Mouse (Mus musculus) heart, postnatal 0 days (tissue): Measurements from ENCODE around the gene Senp8. TPM values are rescaled to one million over a fixed set of nuclear protein-coding genes. Genes with fewer than 3 reads are reported as not detected.
A peak's percentile ranks its signal among the peaks of the same experiment; 100 is the strongest.

Source experiments
- ATAC-seq: fragments of 200-750 bp; cut with Nextera tagmentation; 2 replicates; pipeline ENCODE4 v1.8.0; 2017; ENCODE audit warnings: low read depth, moderate number of reproducible peaks, moderate library complexity; ENCODE audit not compliant: insufficient read depth
- DNase-seq: peaks from one replicate; pipeline ENCODE4 v3.0.0-alpha.2; 2016; ENCODE audit warnings: low spot score
- H3K27ac ChIP-seq: fragments of 300-500 bp; sonication (generic); 2 replicates; pipeline ENCODE4 v1.5.1; 2014; ENCODE audit warnings: low read depth, mild to moderate bottlenecking
- H3K27me3 ChIP-seq: fragments of 300-500 bp; sonication (generic); 2 replicates; pipeline ENCODE4 v1.6.1; 2014; ENCODE audit warnings: low read length, mixed read lengths; ENCODE audit not compliant: control insufficient read depth, insufficient read depth
- H3K36me3 ChIP-seq: fragments of 300-500 bp; sonication (generic); replicated peaks from 2 replicates; pipeline ENCODE4 v1.6.1; 2014; ENCODE audit warnings: low read length, mixed read lengths; ENCODE audit not compliant: control insufficient read depth, insufficient read depth
- H3K4me1 ChIP-seq: fragments of 300-500 bp; sonication (generic); 2 replicates; pipeline ENCODE4 v1.6.1; 2014; ENCODE audit warnings: antibody characterized with exemption; ENCODE audit not compliant: control insufficient read depth, insufficient read depth
- H3K4me2 ChIP-seq: fragments of 300-500 bp; sonication (generic); 2 replicates; pipeline ENCODE4 v1.6.1; 2014; ENCODE audit warnings: low read depth, mild to moderate bottlenecking, low read length, moderate library complexity
- H3K4me3 ChIP-seq: fragments of 300-500 bp; sonication (generic); 2 replicates; pipeline ENCODE4 v1.5.1; 2014; ENCODE audit warnings: low read depth, low read length
- H3K9ac ChIP-seq: fragments of 300-500 bp; sonication (generic); replicated peaks from 2 replicates; pipeline ENCODE4 v1.6.1; 2014; ENCODE audit warnings: low read depth, low read length, mixed read lengths
- H3K9me3 ChIP-seq: fragments of 300-500 bp; sonication (generic); replicated peaks from 2 replicates; pipeline ENCODE4 v1.6.1; 2016; ENCODE audit warnings: low read length; ENCODE audit not compliant: control insufficient read depth
- CTCF ChIP-seq: IDR thresholded peaks from 2 replicates; pipeline ENCODE4 v1.5.1; 2016; ENCODE audit warnings: antibody characterized with exemption, control low read depth, low read depth
- EP300 ChIP-seq: IDR thresholded peaks from 2 replicates; pipeline ENCODE4 v1.6.1; 2016; ENCODE audit warnings: antibody characterized with exemption, low read depth
- whole genome bisulfite sequencing: fragments of 180-500 bp; shearing (Covaris S2); extraction: QIAGEN DNeasy Blood & Tissue Kit; methylation state at CpG from one replicate; pipeline ENCODE4 v1.1.7; 2014; 5-methylcytosine and 5-hydroxymethylcytosine counted together
- polyA plus RNA-seq: library from polyadenylated mRNA; unstranded; fragments of >200 nt; fragmentation: Nextera tagmentation; extraction: Ambion mirVana; gene quantifications from 2 replicates; pipeline ENCODE4 v1.2.1, GENCODE M21; 2015
- total RNA-seq: library from RNA; depleted of rRNA; stranded (reverse); fragments of >200 nt; gene quantifications from 2 replicates; pipeline ENCODE4 v1.2.3, GENCODE M21; 2014; ENCODE audit warnings: low replicate concordance

Senp8 gene
- total and polyA plus RNA-seq, 2 experiments from 2014 or later = 5.2 to 8.7 TPM

DNA sequence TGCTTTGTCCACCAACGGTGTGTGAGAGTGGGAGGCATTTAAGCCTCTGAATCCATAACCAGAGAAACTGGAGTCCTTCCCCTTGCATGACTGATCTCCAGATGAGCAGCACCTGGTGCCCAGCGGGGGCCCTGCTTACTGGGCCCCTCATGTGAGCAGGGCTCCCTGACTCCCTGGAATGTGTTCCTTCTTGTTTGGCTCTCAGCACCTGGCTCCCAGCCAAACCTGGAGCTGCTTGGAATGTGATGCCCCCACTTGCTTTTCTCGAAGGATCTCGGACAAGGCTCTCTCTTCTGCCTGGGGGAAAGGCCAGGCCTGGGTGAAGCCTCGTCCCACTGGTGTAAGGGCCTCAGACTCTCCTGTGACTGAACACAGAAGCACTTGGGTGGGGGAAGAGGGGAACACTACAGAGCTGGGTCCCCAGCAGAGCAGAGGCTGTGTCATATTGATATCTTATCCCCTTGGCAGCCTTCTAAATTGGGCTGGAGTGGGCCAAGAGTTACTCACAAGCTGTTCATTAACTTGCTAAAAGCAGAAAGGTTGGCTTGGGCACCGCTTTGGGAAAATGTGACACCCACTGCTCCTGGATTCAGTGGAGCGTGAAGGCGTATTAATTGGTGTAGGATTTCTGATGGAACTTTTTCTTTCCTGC, 26.6 kb downstream of the Senp8 start:
- no peak overlapping the region for H3K4me3 ChIP-seq
- WGBS = 35% methylated on average over 8 of the region's 8 CpGs
- H3K27ac ChIP-seq = peak overlapping the region; percentile 39; the same call in 1 of the 2 replicates
- peak; percentile 33; the same call in 1 of the 2 replicates for ATAC-seq
- H3K36me3 ChIP-seq = no peaks in the 10 kb centered on the region
- DNase-seq = no peak
- peaks cover 4% of the 10 kb centered on the region; the same call in 1 of the 2 replicates for H3K9me3 ChIP-seq
- TF ChIP-seq EP300 (no peak), CTCF (no peak)
- H3K4me1 ChIP-seq = peaks cover 11% of the 10 kb centered on the region
- no peak overlapping the region for H3K9ac ChIP-seq
- H3K4me2 ChIP-seq = no peak overlapping the region
- no peaks in the 10 kb centered on the region for H3K27me3 ChIP-seq

GRCm38 (mm10) chr9:59723096-59723657, 27.3 kb downstream of the Senp8 start:
- peak; percentile 94 for DNase-seq
- Histone ChIP-seq H3K9me3 (peaks cover 4% of the 10 kb centered on the region; the same call in 1 of the 2 replicates), H3K4me1 (peaks cover 11% of the 10 kb centered on the region), H3K9ac (no peak overlapping the region), H3K27me3 (no peaks in the 10 kb centered on the region), H3K4me2 (peak overlapping the region; percentile 55), H3K36me3 (no peaks in the 10 kb centered on the region), H3K27ac (no peak overlapping the region; the same call in 1 of the 2 replicates), H3K4me3 (peak overlapping the region; percentile 26)
- TF ChIP-seq CTCF (peak; percentile 93), EP300 (no peak)
- WGBS = 9% methylated on average over 10 of the region's 10 CpGs
- ATAC-seq = peak; percentile 70; the same call in 1 of the 2 replicates

DNA sequence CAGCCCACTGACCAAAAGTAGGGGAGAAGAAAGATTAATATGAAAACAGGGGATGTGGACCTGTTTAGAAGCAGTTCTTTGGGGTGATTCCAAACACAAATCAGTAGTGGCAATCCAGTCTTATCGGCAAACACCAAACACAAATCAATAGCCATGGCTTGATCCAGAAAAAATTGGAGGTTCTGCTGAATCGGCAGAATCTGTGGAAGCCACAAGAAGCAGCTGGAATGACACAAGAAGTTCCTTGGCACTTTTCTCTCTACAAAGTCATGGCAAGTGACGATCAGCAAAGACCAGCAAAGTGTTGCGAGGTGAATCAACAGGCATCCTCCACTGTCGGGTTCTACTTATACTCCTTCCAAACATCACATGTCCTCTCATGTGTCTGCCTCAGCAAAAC, 29.4 kb downstream of the Senp8 start:
- Histone ChIP-seq H3K4me1 (peaks cover 11% of the 10 kb centered on the region), H3K9ac (no peak overlapping the region), H3K4me3 (no peak overlapping the region), H3K27ac (no peak overlapping the region), H3K4me2 (no peak overlapping the region), H3K27me3 (no peaks in the 10 kb centered on the region), H3K9me3 (peaks cover 4% of the 10 kb centered on the region; the same call in 1 of the 2 replicates), H3K36me3 (no peaks in the 10 kb centered on the region)
- WGBS = 66% methylated on average over 5 of the region's 5 CpGs
- no peak for TF ChIP-seq CTCF
- no peak for TF ChIP-seq EP300
- no peak for ATAC-seq
- DNase-seq = no peak

DNA sequence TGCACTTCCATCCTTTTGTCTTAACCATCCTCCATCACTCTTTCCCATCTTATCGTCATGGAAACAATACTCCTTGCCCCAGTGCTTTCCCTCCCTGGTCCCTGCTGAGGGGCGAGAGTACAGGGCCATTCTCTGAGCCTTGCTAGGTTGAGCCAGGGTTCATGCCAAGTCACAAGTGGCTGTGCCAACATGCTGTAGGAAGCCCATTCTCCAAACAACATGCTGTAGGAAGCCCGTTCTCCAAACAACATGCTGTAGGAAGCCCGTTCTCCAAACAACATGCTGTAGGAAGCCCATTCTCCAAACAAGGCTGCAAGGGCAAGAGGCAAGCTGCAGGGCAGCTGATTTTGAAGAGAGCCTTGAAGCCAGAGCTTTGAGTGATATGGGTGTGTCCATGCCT, 32.3 kb downstream of the Senp8 start:
- Histone ChIP-seq H3K4me1 (0 out of 2 replicates have a peak, but pooled peaks cover under 1% of the 10 kb centered on the region), H3K4me3 (no peak overlapping the region), H3K9ac (no peak overlapping the region), H3K4me2 (no peak overlapping the region), H3K27me3 (no peaks in the 10 kb centered on the region), H3K27ac (no peak overlapping the region), H3K9me3 (peaks cover 4% of the 10 kb centered on the region; the same call in 1 of the 2 replicates), H3K36me3 (no peaks in the 10 kb centered on the region)
- ATAC-seq (no peak), DNase-seq (no peak)
- TF ChIP-seq EP300 (no peak), CTCF (no peak)
- WGBS = 81% methylated on average over 4 of the region's 4 CpGs

DNA sequence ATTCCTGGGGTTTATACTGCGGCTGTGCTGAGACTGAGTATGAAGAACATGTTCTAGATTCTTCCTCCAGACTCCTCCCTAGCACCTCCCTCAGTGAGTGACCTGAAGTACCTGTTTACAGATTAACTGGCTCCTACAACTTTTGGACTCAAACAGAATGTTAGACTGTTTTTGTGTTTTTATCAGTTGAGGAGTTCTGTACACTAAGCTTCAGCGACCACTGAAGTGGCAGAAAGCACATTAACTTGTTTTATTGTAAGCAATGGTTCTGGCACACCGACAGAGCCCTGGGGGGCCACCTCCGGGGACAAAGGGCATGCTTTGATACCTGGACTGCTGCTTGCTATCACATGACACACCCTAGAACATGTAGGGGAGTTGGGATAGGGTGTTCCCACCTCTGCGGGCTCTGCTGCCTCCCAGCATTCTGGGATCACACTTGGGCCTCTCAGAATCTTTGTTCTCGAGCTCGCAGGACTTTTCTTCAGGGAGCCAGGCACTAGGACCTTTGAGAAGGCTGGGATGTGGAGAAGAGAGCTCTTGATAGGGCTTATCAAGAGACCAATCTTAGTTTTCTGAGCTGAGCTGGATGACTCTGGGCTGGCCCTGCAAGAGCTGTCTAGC, 34.1 kb downstream of the Senp8 start:
- 63% methylated on average over 7 of the region's 7 CpGs for WGBS
- DNase-seq (no peak), ATAC-seq (no peak)
- no peak overlapping the region for H3K4me3 ChIP-seq
- H3K4me2 ChIP-seq = no peak overlapping the region
- peaks cover 4% of the 10 kb centered on the region; the same call in 1 of the 2 replicates for H3K9me3 ChIP-seq
- no peak overlapping the region for H3K27ac ChIP-seq
- H3K36me3 ChIP-seq = no peaks in the 10 kb centered on the region
- no peak overlapping the region for H3K9ac ChIP-seq
- no peaks in the 10 kb centered on the region for H3K4me1 ChIP-seq
- no peaks in the 10 kb centered on the region for H3K27me3 ChIP-seq
- TF ChIP-seq EP300 (no peak), CTCF (no peak)
